Mouse (Mus musculus): ENCODE measurements around the gene Ttll4. TPM values are rescaled to one million over a fixed set of nuclear protein-coding genes. Genes with fewer than 3 reads are reported as not detected.

The Ttll4 gene
- polyA plus RNA-seq, 1 experiment from 2014 or later, result 7.1 TPM

- H3K4me3 ChIP-seq (ENCODE audit: low read length), result no peak overlapping the region
- no peak overlapping the region for H3K9ac ChIP-seq (ENCODE audit: low read length)
- peaks cover 11% of the 10 kb centered on the region for H3K4me1 ChIP-seq (ENCODE audit: control insufficient read depth, insufficient read depth, low read length)
- 83% methylated on average over 8 of the region's 8 CpGs for WGBS
- no peak overlapping the region for H3K4me2 ChIP-seq (ENCODE audit: low read depth, low read length)
- ATAC-seq (replicated peaks; ENCODE audit: extremely low read depth, insufficient read depth, low FRiP score), result no peak
- H3K27ac ChIP-seq (ENCODE audit: low read length), result no peak overlapping the region
- no peaks in the 10 kb centered on the region for H3K36me3 ChIP-seq (ENCODE audit: control insufficient read depth, insufficient read depth)
- no peaks in the 10 kb centered on the region for H3K27me3 ChIP-seq (ENCODE audit: control insufficient read depth, insufficient read depth, low read length)
- H3K9me3 ChIP-seq (replicated peaks; ENCODE audit: control insufficient read depth, low read length), result no peaks in the 10 kb centered on the region
These were observed 90.6 kb downstream of the Ttll4 start for GRCm38 (mm10) chr1:74752150-74752549.

DNA sequence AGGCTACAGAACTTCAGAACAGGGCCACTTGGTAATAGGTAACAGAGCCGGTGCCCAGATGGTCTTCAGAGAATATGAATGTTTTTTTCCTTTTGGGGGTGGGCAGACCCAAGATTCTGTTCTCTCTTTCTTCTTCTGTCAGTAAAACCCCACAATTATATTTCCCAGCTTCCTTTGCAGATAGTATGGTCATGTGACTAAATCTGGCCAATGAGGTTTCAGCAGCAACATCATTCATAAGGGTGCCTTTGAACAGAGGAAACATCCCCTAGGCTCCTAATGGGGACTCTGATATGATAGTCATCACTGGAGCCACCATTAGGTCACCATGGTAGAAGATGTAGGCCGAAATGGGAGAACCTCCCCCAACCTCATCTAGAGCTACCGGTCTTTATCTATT lies 91.3 kb downstream of the Ttll4 start:
- Histone ChIP-seq H3K9ac (ENCODE audit: low read length) (no peak overlapping the region), H3K27me3 (ENCODE audit: control insufficient read depth, insufficient read depth, low read length) (no peaks in the 10 kb centered on the region), H3K4me1 (ENCODE audit: control insufficient read depth, insufficient read depth, low read length) (peaks cover 11% of the 10 kb centered on the region), H3K27ac (ENCODE audit: low read length) (no peak overlapping the region), H3K9me3 (replicated peaks; ENCODE audit: control insufficient read depth, low read length) (no peaks in the 10 kb centered on the region), H3K4me3 (ENCODE audit: low read length) (no peak overlapping the region), H3K36me3 (ENCODE audit: control insufficient read depth, insufficient read depth) (no peaks in the 10 kb centered on the region), H3K4me2 (ENCODE audit: low read depth, low read length) (no peak overlapping the region)
- no peak for ATAC-seq (replicated peaks; ENCODE audit: extremely low read depth, insufficient read depth, low FRiP score)
- WGBS, result 92% methylated on average over 3 of the region's 3 CpGs

Other genes starting within 250 kb of the Ttll4 start
- 28.3 and 32.1 TPM in 2 replicates for gene Cnot9, start 155.7 kb upstream of the Ttll4 start, polyA plus RNA-seq (2015; fragmentation: Nextera tagmentation; extraction: Ambion mirVana)
- 0.20 and 0.68 TPM in 2 replicates for gene Plcd4, start 118.9 kb upstream of the Ttll4 start, polyA plus RNA-seq (2015; fragmentation: Nextera tagmentation; extraction: Ambion mirVana)
- 19.2 and 20.3 TPM in 2 replicates for gene Usp37, start 117.5 kb upstream of the Ttll4 start, polyA plus RNA-seq (2015; fragmentation: Nextera tagmentation; extraction: Ambion mirVana)
- 5.0 TPM in 2 replicates for gene Zfp142, start 73.5 kb upstream of the Ttll4 start, polyA plus RNA-seq (2015; fragmentation: Nextera tagmentation; extraction: Ambion mirVana)
- gene Bcs1l, start 73.5 kb upstream of the Ttll4 start, polyA plus RNA-seq (2015; fragmentation: Nextera tagmentation; extraction: Ambion mirVana), result 22.6 and 25.2 TPM in 2 replicates
- gene Rnf25, start 60.3 kb upstream of the Ttll4 start, polyA plus RNA-seq (2015; fragmentation: Nextera tagmentation; extraction: Ambion mirVana), result 23.5 and 26.1 TPM in 2 replicates
- 3.1 and 3.9 TPM in 2 replicates for gene Stk36, start 60.3 kb upstream of the Ttll4 start, polyA plus RNA-seq (2015; fragmentation: Nextera tagmentation; extraction: Ambion mirVana)
- 12.4 and 13.3 TPM in 2 replicates for gene Cyp27a1, start 51.8 kb downstream of the Ttll4 start, polyA plus RNA-seq (2015; fragmentation: Nextera tagmentation; extraction: Ambion mirVana)
- gene Prkag3, start 87.5 kb downstream of the Ttll4 start, polyA plus RNA-seq (2015; fragmentation: Nextera tagmentation; extraction: Ambion mirVana), result 4.6 and 5.7 TPM in 2 replicates
- gene Wnt6, start 110.1 kb downstream of the Ttll4 start, polyA plus RNA-seq (2015; fragmentation: Nextera tagmentation; extraction: Ambion mirVana), result 0.36 and 0.71 TPM in 2 replicates
- gene Wnt10a, start 129.8 kb downstream of the Ttll4 start, polyA plus RNA-seq (2015; fragmentation: Nextera tagmentation; extraction: Ambion mirVana), result 0.20 and 0.24 TPM in 2 replicates
- not detected in 2 replicates for gene Cdk5r2, start 193.2 kb downstream of the Ttll4 start, polyA plus RNA-seq (2015; fragmentation: Nextera tagmentation; extraction: Ambion mirVana)
- gene Fev, start 223.7 kb downstream of the Ttll4 start, polyA plus RNA-seq (2015; fragmentation: Nextera tagmentation; extraction: Ambion mirVana), result 0.39 and 0.66 TPM in 2 replicates
- not detected in 2 replicates for gene Cryba2, start 231.4 kb downstream of the Ttll4 start, polyA plus RNA-seq (2015; fragmentation: Nextera tagmentation; extraction: Ambion mirVana)

All from heart, embryonic 16.5 days (tissue).